Mouse (Mus musculus) erythroblast, embryonic 14.5 days (primary cell): ENCODE measurements around the gene Dnajc8. TPM values are rescaled to one million over a fixed set of nuclear protein-coding genes. Genes with fewer than 3 reads are reported as not detected.
A peak's percentile ranks its signal among the peaks of the same experiment; 100 is the strongest.

Source experiments
- H3K27me3 ChIP-seq: 2 replicates; pipeline ENCODE4 v1.6.1; 2012; ENCODE audit warnings: inconsistent platforms; ENCODE audit not compliant: control insufficient read depth
- H3K36me3 ChIP-seq: 2 replicates; pipeline ENCODE4 v1.6.1; 2012; ENCODE audit warnings: mild to moderate bottlenecking, inconsistent platforms; ENCODE audit not compliant: control insufficient read depth
- H3K4me1 ChIP-seq: 2 replicates; pipeline ENCODE4 v1.6.1; 2012; ENCODE audit warnings: inconsistent platforms; ENCODE audit not compliant: control insufficient read depth
- H3K4me3 ChIP-seq: replicated peaks from 2 replicates; pipeline ENCODE3; 2012; ENCODE audit warnings: moderate library complexity, mild to moderate bottlenecking, inconsistent platforms
- H3K9me3 ChIP-seq: 2 replicates; pipeline ENCODE4 v1.6.1; 2012; ENCODE audit warnings: low read length, inconsistent platforms, mixed read lengths; ENCODE audit not compliant: control insufficient read depth
- GATA1 ChIP-seq: IDR thresholded peaks from 2 replicates; pipeline ENCODE4 v1.6.1; 2012; ENCODE audit warnings: low read length, inconsistent platforms, mixed read lengths
- TAL1 ChIP-seq: IDR thresholded peaks from 3 replicates; pipeline ENCODE4 v1.6.1; 2012; ENCODE audit warnings: low read length, inconsistent platforms, mixed read lengths
- polyA plus RNA-seq: library from polyadenylated mRNA; stranded (reverse); fragments of >175 nt; gene quantifications from 2 replicates; pipeline ENCODE4 v1.2.3, GENCODE M21; 2012

The Dnajc8 gene
- polyA plus RNA-seq, 1 experiment = 28.3 TPM

DNA sequence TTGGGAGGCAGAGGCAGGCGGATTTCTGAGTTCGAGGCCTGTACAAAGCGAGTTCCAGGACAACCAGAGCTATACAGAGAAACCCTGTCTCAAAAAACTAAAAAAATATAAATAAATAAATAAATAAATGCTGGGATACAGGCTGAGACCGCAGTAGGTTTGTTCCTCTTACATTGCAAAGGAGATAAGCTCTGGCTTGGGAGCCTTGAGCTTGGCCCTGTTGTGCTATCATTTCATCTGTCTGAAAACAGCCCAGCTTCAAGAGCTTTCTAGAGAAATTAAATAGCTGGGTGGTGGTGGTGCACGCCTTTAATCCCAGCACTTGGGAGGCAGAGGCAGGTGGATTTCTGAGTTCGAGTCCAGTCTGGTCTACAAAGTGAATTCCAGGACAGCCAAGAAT lies 33.7 kb upstream of the Dnajc8 start:
- no peaks in the 10 kb centered on the region for H3K27me3 ChIP-seq
- no peaks in the 10 kb centered on the region for H3K9me3 ChIP-seq
- TF ChIP-seq GATA1 (no peak), TAL1 (no peak)
- no peak overlapping the region for H3K4me3 ChIP-seq
- peaks cover 53% of the 10 kb centered on the region for H3K36me3 ChIP-seq
- peaks cover 47% of the 10 kb centered on the region for H3K4me1 ChIP-seq

DNA sequence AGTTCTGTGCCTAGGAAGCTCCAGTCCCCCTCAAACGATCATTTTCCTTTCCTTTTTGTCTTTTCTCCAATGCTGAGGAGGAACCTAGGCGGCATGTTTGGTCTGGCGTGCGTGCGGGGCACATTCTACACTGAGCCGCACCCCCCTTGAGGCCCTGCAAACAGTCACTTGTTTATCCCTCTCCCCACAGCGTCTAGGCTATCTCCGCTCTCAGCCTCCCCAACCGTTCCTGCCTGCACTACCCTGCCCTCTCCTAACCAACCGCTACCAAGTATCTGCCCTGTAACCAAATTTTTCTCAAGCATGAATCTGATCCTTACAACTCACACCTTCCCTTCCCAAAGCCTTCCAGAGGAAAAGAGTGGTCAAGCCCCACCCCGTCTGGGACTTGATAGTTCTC lies 32.0 kb upstream of the Dnajc8 start:
- TF ChIP-seq GATA1 = no peak
- no peak for TF ChIP-seq TAL1
- Histone ChIP-seq H3K4me1 (peaks cover 64% of the 10 kb centered on the region), H3K36me3 (peaks cover 39% of the 10 kb centered on the region), H3K4me3 (peak overlapping the region; percentile 4), H3K27me3 (no peaks in the 10 kb centered on the region), H3K9me3 (no peaks in the 10 kb centered on the region)

DNA sequence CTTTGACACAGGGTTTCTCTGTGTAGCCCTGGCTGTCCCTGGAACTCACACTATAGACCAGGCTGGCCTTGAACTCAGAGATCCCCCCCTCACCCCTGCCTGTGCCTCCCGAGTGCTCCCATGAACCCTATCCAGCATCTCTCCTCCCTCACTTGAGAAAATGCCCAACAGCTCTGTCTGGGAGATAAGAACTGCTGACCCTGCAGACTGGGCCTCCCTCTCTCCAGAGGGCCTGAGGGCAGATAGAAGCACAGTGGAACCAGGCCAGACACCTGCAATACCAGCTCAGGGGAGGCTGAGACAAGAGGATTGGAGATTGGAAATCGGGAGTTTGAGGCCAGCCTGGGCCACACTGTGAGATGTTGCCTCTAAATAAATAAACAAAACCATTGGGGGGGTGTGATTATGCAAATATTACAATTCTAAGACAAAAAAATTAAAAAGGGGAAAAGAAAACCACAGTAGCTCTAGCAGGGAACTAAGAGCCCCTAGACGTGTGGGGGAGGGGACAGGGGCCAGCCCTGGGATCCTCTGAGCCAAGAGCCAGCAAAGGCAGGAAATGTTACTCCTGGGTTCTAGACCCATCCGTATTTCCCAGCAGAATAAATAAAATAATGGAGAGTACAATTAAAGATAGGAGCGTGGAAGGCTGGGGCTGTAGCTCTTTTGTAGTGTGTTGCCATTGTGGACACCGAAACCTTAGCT lies 30.2 kb upstream of the Dnajc8 start:
- Histone ChIP-seq H3K4me1 (peaks cover 76% of the 10 kb centered on the region), H3K4me3 (peak overlapping the region; percentile 15), H3K36me3 (peaks cover 24% of the 10 kb centered on the region), H3K27me3 (no peaks in the 10 kb centered on the region), H3K9me3 (no peaks in the 10 kb centered on the region)
- TF ChIP-seq TAL1 (no peak), GATA1 (no peak)

DNA sequence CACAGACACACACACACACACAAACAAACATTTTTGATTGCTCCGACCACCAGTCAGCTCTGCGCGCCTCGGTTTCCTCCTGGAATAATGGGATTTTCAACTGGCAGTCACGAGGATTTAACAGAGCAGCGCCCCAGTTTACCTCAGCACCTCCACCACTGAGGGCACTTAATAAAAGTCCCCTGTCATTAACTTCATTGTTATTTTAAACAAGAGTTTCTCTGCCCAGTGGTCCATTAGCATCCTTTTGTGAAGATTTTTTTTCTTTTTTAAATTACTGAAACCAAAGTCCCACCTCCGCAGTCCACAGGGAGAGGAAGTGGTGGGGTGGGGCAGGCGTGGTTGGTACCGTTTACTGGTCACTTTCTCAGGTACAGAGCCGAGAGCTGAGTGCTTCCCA lies 29.6 kb upstream of the Dnajc8 start:
- H3K9me3 ChIP-seq = no peaks in the 10 kb centered on the region
- H3K4me1 ChIP-seq = peaks cover 81% of the 10 kb centered on the region
- TF ChIP-seq TAL1 (no peak), GATA1 (no peak)
- H3K27me3 ChIP-seq = no peaks in the 10 kb centered on the region
- H3K4me3 ChIP-seq = no peak overlapping the region
- peaks cover 20% of the 10 kb centered on the region for H3K36me3 ChIP-seq

DNA sequence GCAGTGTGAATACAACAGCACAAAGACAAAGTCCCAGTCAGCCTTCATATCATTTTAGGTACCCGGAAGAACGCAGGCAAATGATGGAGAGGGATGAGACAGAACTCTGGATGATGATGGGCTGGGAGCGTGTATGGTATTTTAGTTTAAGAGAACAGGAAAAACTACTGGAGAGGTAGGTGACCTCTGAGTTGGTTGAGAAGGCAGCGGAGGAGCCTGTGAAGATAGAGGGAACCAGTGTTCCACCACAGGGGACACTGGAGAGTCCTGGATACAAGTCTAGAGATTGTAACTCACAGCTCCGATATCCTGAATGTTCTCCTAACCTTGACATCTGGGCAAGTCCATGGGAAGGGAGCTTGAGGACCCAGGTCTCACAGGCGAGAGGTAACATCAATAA lies 29.1 kb upstream of the Dnajc8 start:
- H3K27me3 ChIP-seq = no peaks in the 10 kb centered on the region
- no peaks in the 10 kb centered on the region for H3K9me3 ChIP-seq
- peaks cover 16% of the 10 kb centered on the region for H3K36me3 ChIP-seq
- TF ChIP-seq TAL1 (no peak), GATA1 (no peak)
- H3K4me3 ChIP-seq = no peak overlapping the region
- peaks cover 85% of the 10 kb centered on the region for H3K4me1 ChIP-seq

DNA sequence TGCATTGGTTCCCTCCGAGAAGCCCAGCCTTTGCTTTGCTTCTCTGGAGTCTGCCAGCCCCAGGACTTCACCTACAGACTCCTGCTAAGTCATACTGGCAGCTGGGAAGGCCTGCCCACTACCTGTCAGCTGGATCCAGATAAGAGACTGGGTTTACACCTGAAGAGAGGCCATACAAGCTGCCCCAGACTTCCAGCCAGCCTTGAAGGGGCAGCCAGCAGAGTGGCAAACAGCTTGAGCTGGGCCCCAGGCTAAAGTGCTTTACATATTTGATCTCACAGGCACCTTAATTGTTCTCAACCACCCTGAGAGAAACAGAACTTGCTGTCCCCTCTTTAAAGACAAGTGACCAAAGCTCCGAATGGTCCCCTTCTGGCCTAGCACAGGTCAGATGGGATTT lies 28.1 kb upstream of the Dnajc8 start:
- no peak for TF ChIP-seq TAL1
- no peak for TF ChIP-seq GATA1

DNA sequence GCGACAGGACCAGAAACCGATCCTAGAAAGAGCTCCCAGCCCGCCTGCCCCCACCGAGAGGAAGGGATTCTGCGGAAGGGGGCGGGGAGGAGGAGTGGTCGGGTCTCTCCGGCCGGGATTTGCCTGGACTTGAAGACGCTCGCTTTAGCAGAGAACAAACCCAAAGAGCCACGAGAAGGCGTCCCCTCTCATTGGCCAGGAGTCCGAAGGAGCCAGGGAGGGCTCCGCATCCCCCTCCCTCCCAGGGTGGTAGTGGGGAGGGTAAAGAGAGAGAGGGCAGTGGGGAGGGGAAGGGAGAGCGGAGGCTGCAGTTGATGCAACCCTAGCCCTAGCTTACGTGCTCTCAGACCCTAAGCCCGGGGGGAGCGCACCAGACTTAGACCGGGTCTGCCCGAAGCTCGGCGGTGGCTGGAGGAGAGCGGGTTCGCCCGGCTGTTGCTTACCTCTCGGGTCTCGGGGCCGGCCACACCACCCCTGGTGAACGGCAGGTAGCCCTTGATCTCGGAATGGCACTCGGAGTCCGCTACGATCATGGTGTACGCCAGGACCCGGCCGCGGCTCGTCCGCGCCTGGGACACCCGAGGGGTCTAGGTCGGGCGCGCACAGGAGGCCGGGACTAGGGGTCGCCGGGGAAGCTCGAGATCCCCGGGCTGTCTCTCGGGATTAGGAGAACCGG lies 25.6 kb upstream of the Dnajc8 start:
- Histone ChIP-seq H3K4me1 (peaks cover 96% of the 10 kb centered on the region), H3K9me3 (no peaks in the 10 kb centered on the region), H3K36me3 (peaks cover 6% of the 10 kb centered on the region; the same call in 1 of the 2 replicates), H3K4me3 (peak overlapping the region; percentile 88), H3K27me3 (no peaks in the 10 kb centered on the region)
- no peak for TF ChIP-seq GATA1
- TF ChIP-seq TAL1 = no peak

More for the DNA sequence above, 28.1 kb upstream of the Dnajc8 start:
- no peak overlapping the region for H3K4me3 ChIP-seq
- H3K9me3 ChIP-seq = no peaks in the 10 kb centered on the region
- H3K4me1 ChIP-seq = peaks cover 95% of the 10 kb centered on the region
- no peaks in the 10 kb centered on the region for H3K27me3 ChIP-seq
- peaks cover 14% of the 10 kb centered on the region for H3K36me3 ChIP-seq

DNA sequence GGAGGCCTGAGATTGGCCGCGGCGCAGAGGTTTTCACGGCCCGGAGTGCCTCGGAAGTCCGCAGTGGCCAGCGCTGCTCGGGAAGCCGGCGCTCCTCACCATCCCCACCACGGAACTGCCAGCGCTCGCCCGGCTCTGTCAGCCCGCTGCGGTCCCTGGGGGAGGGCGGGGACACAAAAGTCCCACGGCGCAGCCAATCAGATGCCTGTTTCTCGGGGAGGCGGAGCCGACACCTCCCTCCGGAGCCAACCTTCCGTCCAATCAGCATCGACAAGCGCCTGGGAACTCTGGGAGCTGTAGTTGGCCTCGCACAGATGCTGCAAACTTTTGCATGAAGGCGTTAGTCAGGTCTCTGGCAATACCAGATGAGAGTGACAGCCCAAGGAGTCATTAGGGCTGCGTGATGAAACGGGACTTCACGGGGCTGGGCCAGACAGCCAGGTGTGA lies 25.0 kb upstream of the Dnajc8 start, which contains the start of gene Sesn2:
Gene Sesn2, minus strand, starts transcription at position 150 of the 447 bp plus-strand sequence.
- Histone ChIP-seq H3K9me3 (no peaks in the 10 kb centered on the region), H3K4me3 (peak within 1 kb of the TSS; percentile 88), H3K27me3 (no peaks in the 10 kb centered on the region), H3K36me3 (peaks cover 6% of the 10 kb centered on the region; the same call in 1 of the 2 replicates), H3K4me1 (peaks cover 96% of the 10 kb centered on the region)
- no peak for TF ChIP-seq GATA1
- TF ChIP-seq TAL1 = no peak

DNA sequence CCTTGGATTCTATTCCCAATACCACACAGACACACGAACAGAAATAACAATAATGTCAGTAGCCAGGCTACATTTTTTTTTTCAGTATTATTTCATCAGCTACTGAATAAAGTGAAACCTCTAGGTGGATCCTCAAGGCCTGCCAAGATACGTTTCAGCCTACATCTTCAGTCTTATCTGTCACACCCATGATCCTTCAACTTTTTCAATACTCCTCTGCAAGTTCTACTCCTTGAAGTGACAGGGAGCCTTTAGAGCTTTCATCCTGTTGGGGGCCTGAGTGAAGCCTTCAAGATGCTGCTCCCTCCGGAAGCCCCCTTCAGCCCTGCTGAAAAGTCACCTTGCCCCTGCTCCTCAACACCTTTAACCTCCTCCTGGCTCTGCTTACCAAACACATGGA lies 23.3 kb upstream of the Dnajc8 start:
- peak overlapping the region; percentile 41 for H3K4me3 ChIP-seq
- no peaks in the 10 kb centered on the region for H3K27me3 ChIP-seq
- H3K4me1 ChIP-seq = peaks cover 88% of the 10 kb centered on the region
- TF ChIP-seq TAL1 (no peak), GATA1 (no peak)
- H3K9me3 ChIP-seq = no peaks in the 10 kb centered on the region
- peaks cover 3% of the 10 kb centered on the region; the same call in 1 of the 2 replicates for H3K36me3 ChIP-seq
